Mouse (Mus musculus) left cerebral cortex, postnatal 4 days (tissue): ENCODE results near the gene B230217C12Rik. TPM values are rescaled to one million over a fixed set of nuclear protein-coding genes. Genes with fewer than 3 reads are reported as not detected.
"Not testable (repeated sequence)": the region's sequence is repeated elsewhere in the genome, so short reads cannot be mapped to it uniquely, and the experiment has no call there.

Experiments
- DNase-seq: peaks from one replicate; pipeline ENCODE4 v3.0.0-alpha.2; 2022
- intact Hi-C: fragments of 180-260 bp; cut with DNase I; formaldehyde crosslinking; loops from one replicate; pipeline ENCODE4 v1.15.1; 2025
- total RNA-seq, 2 experiments: library from RNA; stranded (reverse); gene quantifications; 2 replicates each; pipeline ENCODE4 v1.2.3; 2021

The B230217C12Rik gene
- total RNA-seq, 2 experiments from 2014 or later, result 27.1 to 29.0 TPM

DNA sequence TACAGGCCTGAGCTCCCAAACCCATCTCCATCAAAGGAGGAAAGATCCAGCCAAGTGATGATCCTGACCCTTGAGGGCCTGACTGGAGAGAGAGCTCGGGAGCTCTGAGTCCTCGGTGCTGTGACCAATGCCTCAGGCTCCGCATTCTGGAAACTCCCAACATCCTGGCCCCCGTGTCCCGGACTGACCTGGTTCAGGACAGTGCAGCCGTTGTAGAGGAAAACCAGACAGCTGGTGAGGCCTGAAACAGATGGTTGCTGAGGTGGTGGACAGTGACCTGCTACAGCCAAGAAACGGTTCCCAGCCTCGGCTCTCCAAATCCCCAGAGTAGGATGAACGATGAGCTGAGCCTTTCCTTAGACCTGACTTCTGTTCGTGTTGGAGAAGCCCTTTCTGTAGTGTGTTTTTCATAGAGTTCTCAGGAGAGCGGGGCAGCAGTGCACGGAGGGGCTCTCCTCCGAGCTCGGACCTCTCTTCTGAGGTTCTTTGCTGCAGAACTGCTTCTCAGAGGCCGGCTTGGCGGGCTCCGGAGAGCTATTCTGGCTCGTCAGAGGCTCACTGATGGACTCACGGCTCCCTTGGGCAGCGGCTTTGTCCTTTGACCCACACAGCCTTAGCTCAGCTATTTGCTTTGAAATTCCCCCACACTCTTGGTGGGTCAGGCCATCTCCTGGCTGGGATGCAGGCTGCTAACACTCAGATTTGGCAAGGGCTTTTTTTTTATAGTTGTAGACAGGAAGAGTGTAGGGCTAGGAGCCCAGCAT is 17.6 kb upstream of the B230217C12Rik start:
- intact Hi-C loops, result no loop called here

DNA sequence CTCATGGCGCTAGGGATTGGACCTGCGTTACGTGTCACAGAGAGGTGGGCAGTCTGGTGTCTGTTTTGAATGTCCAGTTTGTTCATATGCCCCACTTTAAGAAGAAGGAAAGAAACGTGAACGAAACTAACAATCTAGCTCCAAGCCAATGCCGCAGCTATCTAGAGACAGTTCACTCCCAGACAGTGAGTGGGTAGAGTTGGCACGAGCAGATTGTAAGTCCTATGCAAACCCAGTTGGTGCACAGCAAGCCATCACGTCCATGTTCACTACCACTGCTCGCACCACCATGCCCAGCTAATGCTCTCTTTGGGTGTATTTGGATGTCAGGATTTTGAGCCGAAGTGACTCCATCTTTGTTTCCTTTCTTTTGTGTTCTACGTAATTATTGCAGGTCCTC is 16.4 kb upstream of the B230217C12Rik start:
- no peak for DNase-seq
- intact Hi-C loops, result no loop called here

More for the DNA sequence above, 17.6 kb upstream of the B230217C12Rik start:
- no peak for DNase-seq

DNA sequence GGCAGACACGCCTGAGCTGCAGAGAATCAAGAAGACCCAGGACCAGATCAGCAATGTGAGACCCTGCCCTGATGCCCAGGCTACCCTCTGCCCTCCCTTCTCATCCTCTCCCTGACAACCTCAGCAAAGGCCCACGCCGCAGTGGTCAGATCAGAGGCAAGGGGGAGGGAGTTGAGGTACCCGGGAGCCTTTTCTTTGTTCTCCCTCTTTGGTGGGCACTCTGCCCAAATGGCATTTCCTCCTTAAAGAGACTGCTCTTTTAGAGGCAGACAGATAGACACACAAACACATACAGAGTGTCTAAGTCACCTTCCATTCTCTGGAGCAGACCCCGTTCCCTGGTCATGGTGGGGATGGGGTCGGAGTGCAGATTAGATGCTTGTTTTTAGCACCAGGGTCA is 15.7 kb upstream of the B230217C12Rik start:
- no peak for DNase-seq
- intact Hi-C loops, result no loop called here

DNA sequence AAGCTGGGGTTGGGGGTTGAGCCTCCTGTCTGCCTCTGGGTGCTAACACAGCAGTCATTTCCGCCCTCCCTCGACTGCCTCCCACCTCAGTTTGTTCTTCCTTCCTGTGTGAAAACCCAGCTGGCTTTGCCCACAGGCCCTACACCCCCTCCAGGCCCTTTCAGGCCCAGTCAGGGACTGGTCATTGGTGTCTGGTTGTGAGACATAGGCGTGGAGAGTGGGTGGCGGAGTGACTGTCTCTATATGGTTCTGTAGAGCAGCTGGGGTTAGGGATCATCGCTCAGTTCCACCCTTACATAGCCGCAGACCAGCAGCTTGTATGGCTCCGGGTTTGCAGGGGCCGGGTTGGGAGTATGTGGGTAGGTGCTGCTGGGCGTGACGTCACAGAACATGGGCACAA is 15.3 kb upstream of the B230217C12Rik start:
- DNase-seq, result no peak
- intact Hi-C loops, result no loop called here

DNA sequence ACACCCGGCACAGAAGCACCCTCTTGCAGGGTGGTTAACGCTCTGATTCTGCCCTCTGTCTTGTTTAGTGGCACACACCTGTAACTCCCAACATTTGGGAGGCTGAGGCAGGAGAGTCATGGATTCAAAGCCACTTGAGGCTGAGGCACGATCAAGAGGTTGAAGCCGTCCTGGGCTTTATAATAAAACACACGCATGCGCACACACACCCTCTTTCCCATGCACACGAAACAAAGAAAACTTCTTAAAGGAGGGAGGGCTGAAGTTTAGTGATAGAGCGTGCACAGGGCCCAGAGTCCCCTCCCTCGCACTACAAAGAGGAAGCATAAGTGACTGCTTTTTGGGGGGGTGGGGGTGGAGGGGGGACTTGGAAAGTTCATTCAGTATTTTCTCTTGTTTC is 14.6 kb upstream of the B230217C12Rik start:
- intact Hi-C loops, result no loop called here
- DNase-seq, result no peak

DNA sequence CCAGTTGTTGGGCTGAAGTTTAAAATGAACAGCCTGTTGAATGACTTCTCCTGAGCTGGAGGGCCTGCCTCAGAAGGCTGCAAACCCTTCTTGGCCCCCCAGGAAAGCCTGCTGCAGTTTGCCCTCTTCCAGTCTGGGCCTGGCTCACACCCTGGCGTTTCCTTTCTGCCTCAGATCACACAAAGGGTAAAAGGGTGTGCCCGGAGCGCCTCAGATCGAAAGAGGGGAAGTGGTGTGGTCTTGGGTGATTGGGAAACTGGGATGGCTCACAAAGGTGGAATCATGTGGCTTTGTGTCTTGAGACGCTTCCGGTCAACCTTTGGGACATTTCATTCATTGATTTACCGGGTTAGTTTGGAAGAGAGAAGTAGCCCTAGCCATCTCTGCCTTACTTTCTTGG is 14.2 kb upstream of the B230217C12Rik start:
- DNase-seq, result no peak
- intact Hi-C loops, result no loop called here

DNA sequence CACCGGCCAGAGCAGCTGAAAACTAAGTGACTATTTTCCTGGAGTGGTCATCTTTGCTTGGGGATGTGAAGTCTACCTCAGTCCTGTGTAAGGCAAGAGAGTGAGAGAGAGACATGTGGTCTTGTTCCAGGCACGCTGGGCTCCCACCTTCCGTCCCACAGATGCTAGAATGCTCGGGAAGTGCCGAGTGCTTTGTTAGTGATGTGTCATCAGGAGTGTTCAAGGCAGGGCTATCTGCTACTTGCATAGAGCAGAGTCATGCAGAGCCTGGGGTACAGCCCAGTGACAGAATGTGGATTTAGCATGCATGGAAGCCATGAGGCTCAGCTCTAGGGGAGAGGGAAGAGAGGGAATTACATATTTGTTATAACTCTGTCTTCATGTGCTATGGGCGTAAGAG is 12.9 kb upstream of the B230217C12Rik start:
- intact Hi-C loops, result no loop called here
- no peak for DNase-seq

DNA sequence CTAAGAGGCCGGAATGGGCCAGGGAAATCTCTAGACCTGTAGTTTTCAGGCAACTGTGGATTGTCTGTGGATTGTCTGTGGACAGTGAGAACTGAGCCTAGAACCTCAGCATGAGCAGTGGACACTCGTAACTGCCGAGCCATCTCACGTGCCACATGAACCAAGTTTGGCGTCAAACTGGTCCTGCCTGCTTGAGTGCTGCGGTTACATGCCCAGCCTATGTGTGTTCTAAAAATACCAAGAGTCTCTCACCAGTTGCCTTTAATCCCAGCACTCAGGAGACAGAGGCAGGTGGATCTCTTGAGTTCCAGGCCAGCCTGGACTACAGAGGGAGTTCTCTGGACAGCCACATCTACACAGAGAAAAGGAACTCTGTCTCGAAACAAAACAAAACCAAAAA is 11.2 kb upstream of the B230217C12Rik start:
- intact Hi-C loops, result no loop called here
- DNase-seq, result no peak

DNA sequence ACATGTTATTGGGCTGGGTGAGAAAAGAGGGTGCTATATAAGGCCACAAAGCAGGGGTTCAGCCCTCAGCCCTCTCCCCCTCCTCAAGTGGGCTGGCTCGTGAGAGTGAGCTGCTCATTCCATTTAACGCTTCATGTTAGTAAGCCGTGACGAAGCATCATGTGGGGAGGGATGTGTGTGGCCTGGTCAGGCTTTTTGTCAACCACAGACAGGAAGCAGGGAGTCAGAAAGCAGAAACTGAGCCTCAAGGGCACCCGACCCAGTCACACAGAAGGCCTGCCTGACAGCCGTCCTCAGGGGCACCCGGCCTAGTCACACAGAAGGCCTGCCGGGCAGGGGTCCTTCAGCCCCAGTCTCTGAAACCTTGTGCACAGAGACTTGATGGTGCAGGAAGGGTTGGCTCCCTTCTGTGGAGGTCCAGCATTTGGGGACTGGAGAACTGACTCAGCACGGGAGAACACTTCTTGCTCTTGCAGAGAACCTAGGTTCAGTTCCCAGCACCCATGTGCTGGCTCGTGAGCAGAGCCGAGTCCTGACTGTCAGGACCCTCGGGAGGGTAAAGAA is 10.6 kb upstream of the B230217C12Rik start:
- intact Hi-C loops, result no loop called here
- DNase-seq, result no peak

DNA sequence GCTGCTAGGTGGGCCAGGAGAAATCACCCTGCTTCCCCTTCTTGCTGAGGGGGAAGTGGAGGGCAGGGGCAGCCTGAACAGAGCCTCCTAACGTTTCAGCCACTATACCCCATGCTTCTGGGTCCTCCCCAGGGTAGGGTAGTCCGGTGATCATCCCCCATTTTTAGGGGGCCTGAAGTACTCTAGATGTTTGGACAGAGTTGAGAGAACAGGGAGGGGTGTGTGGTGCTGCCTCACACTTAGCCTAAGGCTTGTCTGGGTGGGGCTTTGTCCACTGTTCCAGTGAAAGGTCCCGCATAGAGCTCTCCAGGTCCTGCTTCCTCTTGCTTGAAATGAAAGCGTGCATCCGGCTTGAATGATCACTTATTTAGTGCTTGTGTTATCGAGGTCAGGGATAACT is 10.1 kb upstream of the B230217C12Rik start:
- intact Hi-C loops, result no loop called here

DNA sequence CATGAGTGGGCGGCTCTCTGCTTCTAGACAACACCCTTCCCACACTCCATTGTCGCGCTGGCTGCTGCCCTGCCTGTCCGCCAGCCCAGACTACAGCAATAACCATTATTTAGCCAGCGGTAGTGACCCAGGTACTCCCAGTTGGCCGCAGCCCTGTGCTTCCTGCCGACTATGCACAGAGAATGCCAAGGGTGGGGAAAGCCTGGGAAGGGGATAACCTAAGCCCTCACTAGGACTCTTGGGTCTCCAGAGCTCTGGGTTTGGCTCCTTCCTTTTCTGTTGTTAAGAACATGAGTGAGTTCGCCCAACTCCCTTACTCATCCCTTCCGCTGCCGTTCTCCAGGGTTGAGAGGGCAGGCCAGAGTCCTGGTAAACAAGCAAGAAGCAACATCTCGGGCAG is 8.6 kb upstream of the B230217C12Rik start:
- DNase-seq, result no peak
- intact Hi-C loops, result no loop called here

More for the DNA sequence above, 10.1 kb upstream of the B230217C12Rik start:
- DNase-seq, result no peak

DNA sequence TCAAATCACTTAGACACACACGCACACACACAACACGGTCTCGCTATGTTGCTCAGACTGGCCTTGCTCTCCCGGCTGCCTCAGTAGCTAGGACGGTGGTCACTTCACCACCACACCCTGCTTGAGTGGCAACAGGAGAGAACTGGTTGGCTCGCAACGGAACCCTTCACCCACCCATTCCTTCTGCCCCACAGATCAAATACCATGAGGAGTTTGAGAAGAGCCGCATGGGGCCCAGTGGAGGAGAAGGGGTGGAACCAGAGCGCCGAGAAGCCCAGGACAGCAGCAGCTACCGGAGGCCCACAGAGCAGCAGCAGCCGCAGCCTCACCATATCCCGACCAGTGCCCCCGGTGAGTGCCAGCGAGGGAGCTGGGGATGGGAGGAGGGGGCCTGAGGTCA is 7.2 kb upstream of the B230217C12Rik start:
- no peak for DNase-seq
- intact Hi-C loops, result no loop called here

DNA sequence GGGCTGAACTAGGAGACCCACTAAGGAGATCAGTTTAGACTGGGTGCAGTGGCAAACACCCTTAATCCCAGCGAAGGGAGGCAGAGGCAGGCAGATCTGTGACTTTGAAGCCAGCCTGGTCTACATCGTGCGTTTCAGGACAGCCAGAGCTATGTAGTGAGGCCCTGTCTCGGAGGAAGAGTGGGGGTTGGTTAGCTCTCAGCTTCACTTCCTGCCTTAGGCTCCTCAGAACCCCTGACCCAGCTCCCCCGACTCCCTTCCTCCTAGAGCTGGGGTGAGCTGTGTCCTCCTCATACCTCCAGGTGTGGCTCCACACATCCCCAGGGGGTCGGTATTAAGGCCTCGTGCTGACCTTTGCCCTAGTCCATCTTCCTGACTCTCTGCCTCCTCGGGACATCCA is 4.0 kb upstream of the B230217C12Rik start:
- no peak for DNase-seq
- intact Hi-C loops, result no loop called here

DNA sequence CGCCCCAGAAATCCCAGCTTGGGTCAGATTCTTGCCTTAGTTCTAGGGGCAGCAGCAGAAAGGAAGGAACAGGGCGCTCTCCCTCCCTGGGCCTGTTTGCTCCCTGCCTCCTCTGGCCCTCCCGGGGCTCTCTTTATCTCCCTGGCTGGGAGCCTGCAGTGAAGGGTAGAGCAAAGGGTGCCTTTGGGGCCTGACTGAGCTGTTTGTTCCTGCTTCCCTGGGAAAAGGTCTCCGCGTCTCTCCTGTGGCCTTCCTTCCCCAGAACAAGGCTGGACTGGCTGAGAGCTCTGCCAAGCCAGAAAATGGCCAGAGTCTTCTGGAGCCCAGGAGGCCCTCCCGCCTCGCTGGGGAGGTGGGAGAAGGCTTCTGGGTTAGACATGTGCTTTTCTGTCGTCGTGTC is 3.5 kb upstream of the B230217C12Rik start:
- DNase-seq, intact Hi-C loops: not testable (repeated sequence)

DNA sequence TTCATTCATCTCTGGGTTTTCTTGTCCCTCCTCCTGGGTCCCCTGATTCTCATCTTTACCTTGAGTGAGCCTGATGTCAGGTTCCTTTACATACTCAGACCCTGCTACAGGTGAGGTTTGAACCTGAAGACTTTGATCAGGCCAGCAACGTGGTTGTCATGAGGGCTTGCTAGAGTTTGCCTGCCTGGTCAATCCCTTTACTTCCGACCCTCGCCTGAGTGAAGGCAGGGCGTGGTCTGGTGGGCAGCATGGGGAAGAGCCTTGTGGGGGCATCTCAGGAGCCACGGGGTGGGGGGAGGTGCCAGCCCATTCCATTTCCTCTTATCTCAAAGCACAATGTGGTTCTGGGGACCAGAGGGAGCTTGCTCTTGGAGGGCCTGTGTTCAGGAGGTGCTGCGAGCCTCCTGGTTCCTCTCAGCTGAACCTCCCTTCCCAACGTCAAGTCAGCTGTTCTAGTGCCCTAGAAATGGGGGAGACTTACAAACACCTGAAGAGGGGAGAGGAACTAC is 2.9 kb upstream of the B230217C12Rik start:
- DNase-seq, result no peak
- intact Hi-C loops, result no loop called here

DNA sequence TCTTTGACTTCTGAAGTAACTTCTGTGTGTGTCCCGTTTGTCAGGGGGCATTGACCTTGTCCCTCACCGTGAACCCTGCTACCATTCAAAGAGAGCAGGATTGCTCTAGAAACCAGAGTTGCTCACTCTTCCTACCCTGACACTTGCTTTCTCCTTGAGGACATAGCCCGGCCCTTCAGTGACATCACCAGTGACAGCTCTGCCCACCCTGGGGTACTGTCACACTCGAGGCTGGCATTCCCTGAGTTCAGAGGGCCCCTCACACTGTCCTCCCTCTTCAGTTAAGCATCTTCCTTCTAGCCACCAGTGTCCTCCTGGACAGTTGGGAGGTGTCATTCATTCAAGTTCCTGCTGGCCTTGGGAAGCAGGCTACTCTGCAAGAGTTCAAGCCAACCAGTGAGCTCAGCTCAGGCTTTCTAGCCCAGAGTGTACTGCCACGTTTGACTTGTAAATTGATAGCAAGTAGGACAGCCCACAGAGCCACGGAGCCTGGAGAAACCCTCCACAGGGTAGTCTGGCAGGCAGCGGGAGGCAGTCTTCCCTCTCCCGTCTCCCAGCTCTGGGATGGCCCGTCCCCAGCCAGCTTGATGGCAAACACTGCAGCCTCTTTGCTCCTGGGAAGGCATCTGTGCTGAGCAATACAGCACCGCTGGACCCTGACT is 1.7 kb upstream of the B230217C12Rik start:
- DNase-seq, result no peak
- intact Hi-C loops, result no loop called here

DNA sequence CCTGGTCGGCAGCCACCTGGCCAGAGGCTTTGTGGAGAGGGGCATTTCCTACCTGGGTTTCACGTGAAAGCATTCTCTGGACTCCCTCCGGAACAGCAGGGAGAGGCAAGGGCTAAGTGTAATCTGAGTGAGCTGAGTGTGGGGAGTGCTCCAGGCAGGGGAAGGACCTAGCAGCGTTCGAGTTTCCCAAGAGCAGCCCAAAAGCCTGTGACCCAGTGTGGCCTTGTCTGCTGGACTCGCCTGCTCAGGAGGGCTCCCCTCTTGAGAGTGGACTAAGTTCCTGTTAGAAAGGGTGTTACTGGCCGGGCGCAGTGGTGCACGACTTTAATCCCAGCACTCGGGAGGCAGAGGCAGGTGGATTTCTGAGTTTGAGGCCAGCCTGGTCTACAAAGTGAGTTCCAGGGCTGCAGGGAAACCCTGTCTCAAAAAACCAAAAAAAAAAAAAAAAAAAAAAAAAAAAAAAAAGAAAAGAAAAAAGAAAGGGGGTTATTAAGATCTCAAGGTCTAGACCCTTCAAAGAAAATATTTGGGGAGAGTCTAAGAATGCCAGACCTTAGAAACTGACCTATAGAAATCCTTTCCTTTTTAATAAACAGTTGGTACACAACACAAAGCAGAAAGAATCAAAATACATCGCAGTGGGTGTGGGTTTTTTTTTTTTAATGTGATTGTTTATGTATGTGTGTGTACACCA is 992 bp upstream of the B230217C12Rik start:
- intact Hi-C loops, result no loop called here
- DNase-seq, result no peak

DNA sequence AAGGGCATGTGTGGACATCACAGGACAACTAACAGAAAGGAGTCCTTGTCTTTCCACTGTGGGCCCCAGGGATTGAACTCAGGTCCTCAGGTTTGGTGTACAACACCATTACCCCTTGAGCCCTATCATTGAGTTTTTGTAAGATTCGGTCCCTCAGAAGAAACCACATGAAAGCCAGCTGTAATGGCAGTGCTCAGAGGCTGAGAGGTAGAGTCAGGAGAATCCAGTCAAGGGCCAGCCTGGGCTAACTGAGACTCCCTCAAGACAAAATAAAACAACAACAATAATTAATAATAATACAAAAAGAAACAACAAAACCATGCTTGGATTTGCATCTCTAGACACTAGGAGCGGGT is 467 bp upstream of the B230217C12Rik start:
- intact Hi-C loops, result no loop called here
- no peak for DNase-seq

DNA sequence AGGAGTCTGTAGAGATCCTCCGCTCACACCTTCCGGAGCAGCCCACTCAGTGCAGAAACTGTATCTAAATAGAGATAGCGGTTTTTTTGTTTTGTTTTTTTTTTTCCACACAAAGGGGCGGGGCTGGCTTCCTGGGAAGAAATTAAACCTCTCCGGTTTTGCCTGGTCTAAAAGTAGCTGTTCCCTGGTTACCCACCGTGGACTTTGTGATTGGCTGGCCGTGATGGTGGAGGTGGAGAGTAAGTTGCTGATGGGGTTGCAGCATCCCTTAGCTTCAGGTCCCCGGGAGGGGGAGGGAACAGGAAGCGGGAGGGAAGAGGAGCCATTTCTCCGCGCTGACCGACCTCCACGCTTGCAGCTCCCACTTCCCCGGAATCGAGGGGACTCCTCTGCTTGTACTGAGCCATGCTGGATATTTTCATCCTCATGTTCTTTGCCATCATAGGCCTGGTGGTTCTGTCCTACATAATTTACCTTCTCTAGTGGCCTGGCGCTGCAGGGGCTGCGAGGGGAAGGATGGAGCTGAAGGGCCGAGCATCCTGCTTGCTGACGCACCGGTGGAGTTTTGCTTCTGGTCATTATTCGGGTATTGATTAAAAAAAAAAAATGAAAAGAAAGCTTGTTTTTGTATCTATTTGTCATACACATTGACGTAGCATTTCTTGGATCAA is 546 bp downstream of the B230217C12Rik start:
- peak; percentile 82 for DNase-seq
- intact Hi-C loops, result no loop called here

DNA sequence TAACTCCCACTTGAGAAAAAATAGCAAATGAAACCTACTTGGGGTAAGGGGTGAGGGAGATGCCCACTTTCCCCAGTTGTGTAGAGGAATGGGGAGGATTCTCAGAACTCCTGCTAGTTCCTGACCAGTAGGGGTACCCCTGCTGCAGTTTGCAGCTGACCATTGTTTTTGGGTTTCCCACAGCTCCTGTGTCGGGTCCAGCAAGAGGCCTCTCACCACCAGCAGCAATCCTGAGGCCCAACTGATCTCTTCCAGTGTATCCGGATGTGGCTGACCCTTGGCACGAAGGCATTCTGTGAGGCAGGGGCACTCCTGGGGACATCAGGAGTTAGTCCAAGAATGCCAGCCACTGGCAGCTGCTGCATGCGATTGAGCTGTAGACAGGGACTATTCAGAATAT is 1.4 kb downstream of the B230217C12Rik start:
- no peak for DNase-seq
- intact Hi-C loops, result no loop called here

DNA sequence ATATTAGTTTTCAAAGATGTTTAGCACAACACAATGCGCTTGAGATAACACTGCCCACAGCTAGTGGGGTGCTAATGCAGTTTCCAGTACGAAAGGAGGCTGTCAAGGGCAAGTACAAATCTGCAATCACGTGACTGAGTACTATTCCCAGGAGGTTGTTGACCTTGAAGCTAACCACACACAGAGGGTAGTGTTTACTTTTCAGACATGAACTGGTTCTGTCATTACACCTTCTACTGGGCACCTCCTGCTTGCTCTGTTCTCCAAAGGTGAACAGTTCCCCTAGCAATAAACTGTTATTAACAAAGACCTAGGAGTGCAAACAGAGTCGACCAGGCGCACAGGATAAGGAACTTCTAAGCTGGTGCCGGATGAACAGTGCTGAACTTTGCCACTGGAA is 9.8 kb downstream of the B230217C12Rik start:
- intact Hi-C loops, result no loop called here
- no peak for DNase-seq
